Mouse (Mus musculus): ENCODE results near the gene Litaf. TPM values are rescaled to one million over a fixed set of nuclear protein-coding genes. Genes with fewer than 3 reads are reported as not detected.

The Litaf gene
- polyA plus RNA-seq, 1 experiment from 2014 or later, result 31.6 TPM

DNA sequence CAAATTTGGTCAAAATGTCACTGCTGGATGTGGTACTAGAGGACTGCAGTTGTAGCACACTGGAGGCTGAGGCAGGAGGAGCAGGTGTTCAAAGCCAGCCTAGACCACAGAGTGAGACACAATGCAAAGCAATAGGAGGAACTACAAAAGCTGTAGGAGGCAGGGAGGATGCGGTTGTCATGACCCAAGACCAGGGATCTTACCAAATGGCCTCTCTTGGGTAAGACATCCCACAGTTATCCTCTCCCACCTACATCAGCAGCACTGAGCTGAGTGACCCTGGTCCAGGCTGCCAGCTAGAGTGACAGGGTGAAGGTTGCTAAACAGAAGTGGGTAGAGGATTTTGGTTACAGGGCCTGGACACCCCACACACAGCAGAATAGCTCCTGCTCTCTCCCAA, 138.9 kb downstream of the Litaf start:
- Histone ChIP-seq H3K4me3 (replicated peaks) (no peak overlapping the region), H3K27me3 (no peaks in the 10 kb centered on the region), H3K27ac (no peak overlapping the region), H3K9me3 (replicated peaks) (no peaks in the 10 kb centered on the region), H3K36me3 (no peaks in the 10 kb centered on the region), H3K4me1 (replicated peaks) (no peaks in the 10 kb centered on the region), H3K9ac (no peak overlapping the region), H3K4me2 (no peak overlapping the region)
- ATAC-seq (ENCODE audit: low read depth) (no peak), DNase-seq (no peak)
- WGBS (ENCODE audit: insufficient replicate concordance), result 48% methylated on average over 1 of the region's 1 CpGs

DNA sequence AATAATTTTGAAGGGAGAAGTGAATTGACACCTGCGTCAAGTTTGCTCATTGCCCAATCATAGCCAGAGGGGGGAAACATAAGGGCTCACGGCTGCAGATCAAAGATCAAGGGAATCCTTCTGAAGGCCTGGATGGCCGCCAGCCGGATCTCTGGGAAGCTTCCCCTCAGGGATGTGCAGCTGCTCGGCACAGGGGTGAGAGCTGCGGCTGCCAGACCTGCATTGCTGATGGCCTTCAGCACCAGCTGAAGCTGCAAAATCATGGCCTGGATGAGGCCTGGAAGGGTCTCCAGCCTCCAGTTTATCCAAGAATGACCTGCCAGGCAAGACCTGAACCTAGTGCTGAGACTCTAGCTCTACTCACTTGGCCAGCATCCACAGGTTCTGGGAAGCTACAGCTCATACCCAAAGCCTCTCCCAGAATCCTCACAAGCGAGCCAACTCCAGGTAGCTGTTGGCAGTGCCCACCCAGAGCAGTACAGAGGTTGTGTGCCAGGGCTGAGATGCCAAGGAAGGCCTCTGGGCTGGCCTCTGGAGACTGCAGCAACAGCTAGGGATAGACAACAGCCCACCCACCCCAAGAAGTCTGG, 140.3 kb downstream of the Litaf start:
- ATAC-seq (ENCODE audit: low read depth) (no peak), DNase-seq (no peak)
- H3K36me3 ChIP-seq, result no peaks in the 10 kb centered on the region
- no peaks in the 10 kb centered on the region for H3K9me3 ChIP-seq (replicated peaks)
- no peak overlapping the region for H3K4me3 ChIP-seq (replicated peaks)
- no peak overlapping the region for H3K9ac ChIP-seq
- H3K4me1 ChIP-seq (replicated peaks), result no peaks in the 10 kb centered on the region
- no peaks in the 10 kb centered on the region for H3K27me3 ChIP-seq
- no peak overlapping the region for H3K4me2 ChIP-seq
- H3K27ac ChIP-seq, result no peak overlapping the region
- 58% methylated on average over 7 of the region's 7 CpGs for WGBS (ENCODE audit: insufficient replicate concordance)

DNA sequence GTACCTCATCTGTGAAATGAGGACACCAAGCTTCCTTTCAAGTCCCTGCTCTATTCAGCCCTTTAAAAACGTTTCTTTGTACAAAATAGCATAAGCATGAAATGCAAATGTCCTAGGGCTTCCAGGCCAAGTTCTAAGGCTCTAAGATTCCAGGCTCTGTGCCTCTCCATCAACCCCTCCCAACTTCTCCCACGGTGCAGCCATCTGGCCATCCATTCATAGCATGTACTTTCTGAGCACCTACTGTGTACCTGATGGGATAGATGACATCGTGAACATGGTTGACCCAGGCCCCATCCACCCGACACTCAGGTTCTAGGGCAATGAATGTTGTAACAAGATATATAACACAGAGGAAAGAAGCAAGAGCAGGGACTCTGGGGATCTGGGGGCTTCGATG, 142.4 kb downstream of the Litaf start:
- H3K27me3 ChIP-seq, result no peaks in the 10 kb centered on the region

DNA sequence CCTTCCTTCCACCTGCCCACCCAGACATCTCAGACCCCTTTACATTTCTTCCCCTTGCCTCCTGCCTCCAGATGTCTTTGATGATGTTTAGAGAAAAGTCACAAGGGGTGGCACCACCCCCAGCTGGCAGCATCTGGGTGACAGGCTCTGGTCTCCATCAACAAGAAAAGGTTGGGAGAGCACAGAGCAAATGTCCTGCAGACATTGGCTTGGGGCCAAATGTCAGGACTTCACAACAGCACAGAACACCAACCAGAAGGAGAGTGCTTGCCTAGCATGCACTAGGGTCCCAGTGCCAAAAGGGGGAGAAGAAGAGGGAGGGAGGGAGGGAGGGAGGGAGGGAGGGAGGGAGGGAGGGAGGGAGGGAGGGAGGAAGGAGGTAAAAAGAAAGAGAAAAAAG, 146.1 kb downstream of the Litaf start:
- H3K4me1 ChIP-seq (replicated peaks), result no peaks in the 10 kb centered on the region
- H3K4me2 ChIP-seq, result no peak overlapping the region
- H3K9me3 ChIP-seq (replicated peaks), result no peaks in the 10 kb centered on the region
- no peaks in the 10 kb centered on the region for H3K36me3 ChIP-seq
- no peak overlapping the region for H3K4me3 ChIP-seq (replicated peaks)
- DNase-seq (no peak), ATAC-seq (ENCODE audit: low read depth) (no peak)
- no peaks in the 10 kb centered on the region for H3K27me3 ChIP-seq
- no peak overlapping the region for H3K27ac ChIP-seq
- no peak overlapping the region for H3K9ac ChIP-seq

More for the DNA sequence above, 142.4 kb downstream of the Litaf start:
- DNase-seq, result no peak
- no peak overlapping the region for H3K9ac ChIP-seq
- no peak overlapping the region for H3K4me3 ChIP-seq (replicated peaks)
- H3K9me3 ChIP-seq (replicated peaks), result no peaks in the 10 kb centered on the region
- no peak for ATAC-seq (ENCODE audit: low read depth)
- H3K4me2 ChIP-seq, result no peak overlapping the region
- no peaks in the 10 kb centered on the region for H3K4me1 ChIP-seq (replicated peaks)
- H3K27ac ChIP-seq, result no peak overlapping the region
- 59% methylated on average over 5 of the region's 5 CpGs for whole genome bisulfite sequencing (ENCODE audit: insufficient replicate concordance)
- no peaks in the 10 kb centered on the region for H3K36me3 ChIP-seq

DNA sequence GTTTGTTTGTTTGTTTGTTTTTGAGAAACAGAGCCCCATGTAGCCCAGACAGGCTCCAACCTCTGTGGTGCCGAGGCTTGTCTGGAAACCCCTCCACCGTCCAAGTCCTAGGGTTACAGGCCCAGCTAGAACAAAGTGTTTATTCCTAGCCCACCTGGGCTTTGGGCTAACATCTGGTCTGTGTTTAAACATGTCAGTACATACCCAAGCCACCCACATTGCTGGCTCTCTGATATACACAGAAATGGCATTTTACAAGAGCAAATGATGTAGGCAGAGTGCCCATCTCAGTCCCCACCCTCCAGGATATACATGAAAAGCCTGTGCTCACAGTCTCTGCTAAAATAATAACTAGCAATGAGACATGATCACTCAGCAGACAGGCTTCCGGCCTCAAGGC, 149.7 kb downstream of the Litaf start:
- Histone ChIP-seq H3K9ac (no peak overlapping the region), H3K27ac (no peak overlapping the region), H3K4me3 (replicated peaks) (no peak overlapping the region), H3K4me1 (replicated peaks) (no peaks in the 10 kb centered on the region), H3K27me3 (no peaks in the 10 kb centered on the region), H3K4me2 (no peak overlapping the region), H3K36me3 (no peaks in the 10 kb centered on the region), H3K9me3 (replicated peaks) (no peaks in the 10 kb centered on the region)
- DNase-seq (no peak), ATAC-seq (ENCODE audit: low read depth) (no peak)
- WGBS (ENCODE audit: insufficient replicate concordance), result 68% methylated on average over 3 of the region's 3 CpGs

DNA sequence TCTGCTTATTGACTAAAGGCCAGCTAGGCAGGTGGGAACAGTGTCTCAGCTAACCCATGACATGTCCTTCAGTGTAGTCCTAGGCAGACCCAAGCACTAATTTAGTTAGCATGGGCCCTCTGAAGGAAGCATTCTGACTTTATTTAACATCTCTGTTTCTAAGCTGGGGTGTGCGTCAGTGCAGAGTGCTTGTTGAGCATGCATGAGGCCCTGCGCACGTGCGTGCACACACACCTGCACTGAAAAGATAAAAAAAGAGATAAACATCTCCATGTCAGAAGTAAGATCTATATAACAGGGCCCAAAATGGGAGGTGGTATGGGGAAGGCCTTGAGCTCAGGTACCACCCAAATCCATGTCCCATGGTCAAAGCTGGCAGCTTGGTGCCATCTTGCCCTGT, 150.9 kb downstream of the Litaf start:
- no peaks in the 10 kb centered on the region for H3K9me3 ChIP-seq (replicated peaks)
- H3K4me2 ChIP-seq, result no peak overlapping the region
- no peak for DNase-seq
- no peaks in the 10 kb centered on the region for H3K36me3 ChIP-seq
- 85% methylated on average over 4 of the region's 4 CpGs for WGBS (ENCODE audit: insufficient replicate concordance)
- H3K9ac ChIP-seq, result no peak overlapping the region
- no peak overlapping the region for H3K27ac ChIP-seq
- no peak overlapping the region for H3K4me3 ChIP-seq (replicated peaks)
- ATAC-seq (ENCODE audit: low read depth), result no peak
- H3K27me3 ChIP-seq, result no peaks in the 10 kb centered on the region
- H3K4me1 ChIP-seq (replicated peaks), result no peaks in the 10 kb centered on the region

DNA sequence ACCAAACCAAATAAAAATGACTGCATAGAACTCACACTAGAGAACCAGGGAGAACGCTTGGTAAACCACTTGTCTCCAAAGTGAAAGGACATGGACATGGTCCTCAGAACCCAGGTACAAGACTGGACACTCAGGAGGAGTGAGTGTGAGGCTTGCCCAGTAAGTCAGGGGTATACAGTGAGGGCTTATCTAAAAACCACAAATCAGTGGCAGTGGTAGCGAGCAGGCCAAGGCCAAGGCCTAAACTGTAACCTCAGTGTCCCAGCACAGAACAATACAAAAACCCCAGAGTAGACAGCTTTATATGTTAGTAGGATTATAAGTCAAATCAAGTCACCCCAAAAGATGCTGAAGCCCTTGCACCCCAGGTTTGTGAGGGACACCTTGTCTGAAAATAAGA, 154.9 kb downstream of the Litaf start:
- no peak overlapping the region for H3K9ac ChIP-seq
- H3K27ac ChIP-seq, result no peak overlapping the region

DNA sequence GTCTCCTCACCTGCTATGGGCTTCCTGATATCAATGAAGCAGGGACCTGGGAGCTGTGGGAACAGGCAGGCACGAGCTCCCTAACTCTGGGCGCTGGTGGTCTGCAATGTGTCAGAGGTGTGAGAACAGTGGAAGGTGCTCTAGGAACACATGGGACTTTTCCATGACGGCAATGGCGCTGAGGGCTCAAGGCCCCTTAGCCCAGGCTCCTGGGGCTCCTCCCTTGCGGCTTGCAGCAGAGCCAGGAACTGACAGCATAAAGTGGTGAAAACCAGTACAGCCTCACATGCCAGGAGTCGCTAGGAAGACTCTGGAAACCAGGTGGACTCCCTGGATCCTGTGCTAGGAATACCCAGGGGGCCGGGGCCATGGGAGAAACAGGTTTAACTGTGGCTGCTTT, 155.4 kb downstream of the Litaf start:
- no peak for DNase-seq
- no peak for ATAC-seq (ENCODE audit: low read depth)
- Histone ChIP-seq H3K4me1 (replicated peaks) (no peaks in the 10 kb centered on the region), H3K36me3 (no peaks in the 10 kb centered on the region), H3K9ac (no peak overlapping the region), H3K9me3 (replicated peaks) (no peaks in the 10 kb centered on the region), H3K27me3 (no peaks in the 10 kb centered on the region), H3K4me2 (no peak overlapping the region), H3K4me3 (replicated peaks) (no peak overlapping the region), H3K27ac (no peak overlapping the region)
- 62% methylated on average over 7 of the region's 7 CpGs for WGBS (ENCODE audit: insufficient replicate concordance)

More for the DNA sequence above, 154.9 kb downstream of the Litaf start:
- 41% methylated on average over 2 of the region's 2 CpGs for WGBS (ENCODE audit: insufficient replicate concordance)
- ATAC-seq (ENCODE audit: low read depth), result no peak
- Histone ChIP-seq H3K4me2 (no peak overlapping the region), H3K4me1 (replicated peaks) (no peaks in the 10 kb centered on the region), H3K9me3 (replicated peaks) (no peaks in the 10 kb centered on the region), H3K4me3 (replicated peaks) (no peak overlapping the region), H3K36me3 (no peaks in the 10 kb centered on the region), H3K27me3 (no peaks in the 10 kb centered on the region)
- DNase-seq, result no peak

Small RNA genes within 50 kb of the gene (microRNA-seq; reads per million reads assigned to microRNA genes)
- not detected for gene Gm26268

Other genes with a start within 250 kb of the Litaf start
- 2.1 and 2.3 TPM in 2 replicates for gene Rmi2, start 231.1 kb downstream of the Litaf start, polyA plus RNA-seq (2015; fragmentation: Nextera tagmentation; extraction: Ambion mirVana)
- 2.5 and 3.0 TPM in 2 replicates for gene Snn, start 5.2 kb downstream of the Litaf start, polyA plus RNA-seq (2015; fragmentation: Nextera tagmentation; extraction: Ambion mirVana)
- 17.2 and 17.8 TPM in 2 replicates for gene Txndc11, start 68.5 kb upstream of the Litaf start, polyA plus RNA-seq (2015; fragmentation: Nextera tagmentation; extraction: Ambion mirVana)
- gene Zc3h7a, start 110.2 kb upstream of the Litaf start, polyA plus RNA-seq (2015; fragmentation: Nextera tagmentation; extraction: Ambion mirVana), result 27.1 and 36.3 TPM in 2 replicates
- 161 and 200 TPM in 2 replicates for gene Rsl1d1, start 137.2 kb upstream of the Litaf start, polyA plus RNA-seq (2015; fragmentation: Nextera tagmentation; extraction: Ambion mirVana)
- 61.0 and 67.3 TPM in 2 replicates for gene Gspt1, start 188.2 kb upstream of the Litaf start, polyA plus RNA-seq (2015; fragmentation: Nextera tagmentation; extraction: Ambion mirVana)
- gene Tnfrsf17, start 247.7 kb upstream of the Litaf start, polyA plus RNA-seq (2015; fragmentation: Nextera tagmentation; extraction: Ambion mirVana), result not detected in 2 replicates